Mouse (Mus musculus) left cerebral cortex, adult 8-10 months (tissue): ENCODE measurements around the gene Cenpa. TPM values are rescaled to one million over a fixed set of nuclear protein-coding genes. Genes with fewer than 3 reads are reported as not detected.

Source experiments
- microRNA-seq, 2 experiments: library from miRNA; unstranded; fragments of <30 nt; microRNA quantifications; one replicate each; pipeline ENCODE4 v1.2.0; 2022
- total RNA-seq, 4 experiments: library from RNA; stranded (reverse); gene quantifications; 2 replicates each; pipeline ENCODE4 v1.2.4; 2022

Gene Cenpa
- total RNA-seq, 4 experiments from 2014 or later = 3.8 to 4.9 (median 4.5) TPM

Small RNAs within 50 kb of the gene (microRNA-seq; reads per million reads assigned to microRNA genes)
- 0 to 0.44 reads per million in 2 experiments for gene Mir5625

Other genes with a start within 250 kb of the Cenpa start
- gene Otof, start 204.8 kb upstream of the Cenpa start, total RNA-seq = 10 to 100 TPM; 16.0 to 20.1 (median 18.2) TPM
- under 1 TPM in 3 of 4 experiments, not detected in 1; 0.57 to 0.91 (median 0.63) TPM for gene 1700001C02Rik, start 200.7 kb upstream of the Cenpa start, total RNA-seq
- gene Cib4, start 120.9 kb upstream of the Cenpa start, total RNA-seq = not detected
- 10 to 100 TPM; 19.5 to 25.2 (median 21.7) TPM for gene Kcnk3, start 78.6 kb upstream of the Cenpa start, total RNA-seq
- gene Slc35f6, start 18.8 kb upstream of the Cenpa start, total RNA-seq = 10 to 100 TPM; 37.6 to 43.3 (median 39.8) TPM
- gene Dpysl5, start 44.8 kb downstream of the Cenpa start, total RNA-seq = 10 to 100 TPM; 21.3 to 28.0 (median 27.4) TPM
- 100 to 1,000 TPM; 220 to 238 (median 224) TPM for gene Mapre3, start 147.9 kb downstream of the Cenpa start, total RNA-seq
- gene Tmem214, start 201.2 kb downstream of the Cenpa start, total RNA-seq = 10 to 100 TPM; 58.3 to 64.4 (median 62.9) TPM
- gene Agbl5, start 221.9 kb downstream of the Cenpa start, total RNA-seq = 10 to 100 TPM; 14.6 to 18.2 (median 17.0) TPM
- gene Ost4, start 241.0 kb downstream of the Cenpa start, total RNA-seq = 100 to 1,000 TPM in 1 of 4 experiments, 10 to 100 TPM in 3; 86.3 to 105 (median 90.6) TPM
- gene Emilin1, start 246.6 kb downstream of the Cenpa start, total RNA-seq = 1 to 10 TPM; 2.3 to 4.2 (median 2.8) TPM